In the genomic region with DNA sequence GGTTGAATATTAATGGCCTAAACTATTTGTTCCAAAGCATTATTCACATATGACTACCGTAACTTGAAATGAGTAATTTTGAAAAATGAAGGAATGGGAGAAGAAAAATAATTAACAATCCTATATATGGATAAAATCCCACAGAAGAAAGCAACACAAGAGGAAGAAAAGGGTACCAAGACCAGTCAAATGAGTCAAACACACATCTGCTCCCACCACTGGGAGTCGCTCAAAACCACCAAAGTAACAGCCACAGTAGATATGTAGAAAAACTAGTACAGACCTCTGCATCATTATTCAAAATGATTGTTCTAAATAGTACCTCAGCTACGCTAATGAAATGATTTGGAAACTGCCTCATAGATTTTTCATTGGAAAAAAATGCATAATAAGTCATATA, we compare ENCODE assay signal across 15 mouse cellular contexts. TPM values are rescaled to one million over a fixed set of nuclear protein-coding genes. Genes with fewer than 3 reads are reported as not detected.
"Had no signal": no experiment of that assay in that cellular context is flagged by ENCODE, and none has a peak within 500 bp of the region (broad histone marks: within the 10 kb centered on the region; RNA-seq: fewer than 3 reads in every experiment).

No protein-coding gene starts in this region.

- H3K27me3 ChIP-seq: liver, embryonic 15.5 days; lung, embryonic 15.5 days; megakaryocyte, embryonic 14.5 days; midbrain, embryonic 15.5 days; stomach, embryonic 15.5 days had no signal

- ATAC-seq: midbrain, embryonic 15.5 days had no signal

- H3K36me3 ChIP-seq: limb, embryonic 10.5 days; liver, embryonic 15.5 days; lung, embryonic 15.5 days; midbrain, embryonic 15.5 days; stomach, embryonic 15.5 days had no signal

- H3K4me3 ChIP-seq: limb, embryonic 10.5 days; liver, embryonic 15.5 days; lung, embryonic 15.5 days; megakaryocyte, embryonic 14.5 days; midbrain, embryonic 15.5 days; stomach, embryonic 15.5 days had no signal

- H3K9ac ChIP-seq: liver, embryonic 15.5 days; lung, embryonic 15.5 days; midbrain, embryonic 15.5 days; stomach, embryonic 15.5 days had no signal

- H3K9me3 ChIP-seq: limb, embryonic 10.5 days; liver, embryonic 15.5 days; lung, embryonic 15.5 days; megakaryocyte, embryonic 14.5 days; midbrain, embryonic 15.5 days; stomach, embryonic 15.5 days had no signal

- DNase-seq: kidney, adult 8-10 months; kidney, postnatal 25 days; lung, postnatal 14 days; right cerebral cortex, postnatal 14 days; thymus, postnatal 36 days had no signal

- H3K4me2 ChIP-seq: liver, embryonic 11.5 days; liver, embryonic 15.5 days; lung, embryonic 15.5 days; midbrain, embryonic 11.5 days; midbrain, embryonic 15.5 days; stomach, embryonic 15.5 days had no signal

- H3K27ac ChIP-seq: limb, embryonic 10.5 days; liver, embryonic 15.5 days; lung, embryonic 15.5 days; macrophage; midbrain, embryonic 15.5 days; stomach, embryonic 15.5 days had no signal

- H3K4me1 ChIP-seq: limb, embryonic 10.5 days; liver, embryonic 15.5 days; lung, embryonic 15.5 days; megakaryocyte, embryonic 14.5 days; midbrain, embryonic 15.5 days; stomach, embryonic 15.5 days had no signal

RNA-seq across cellular contexts. Expression of a gene that starts 20.0 kb away (rescaled TPM):
- polyA plus RNA-seq: liver, embryonic 11.5 days; liver, embryonic 15.5 days; lung, embryonic 15.5 days; macrophage; spleen, adult 2 months had no signal
